Mouse (Mus musculus): Measurements from ENCODE around the gene Tmem45b. TPM values are rescaled to one million over a fixed set of nuclear protein-coding genes. Genes with fewer than 3 reads are reported as not detected.

Tmem45b gene
- polyA plus RNA-seq, 2 experiments, result not detected

GRCm38 (mm10) chr9:31405217-31405616 is 59.0 kb downstream of the Tmem45b start:
- 71% methylated on average over 6 of the region's 6 CpGs for WGBS
- H3K4me3 ChIP-seq (replicated peaks; ENCODE audit: low read length), result no peak overlapping the region
- no peak overlapping the region for H3K4me2 ChIP-seq (replicated peaks; ENCODE audit: low read depth, low read length, severe bottlenecking)
- TF ChIP-seq POLR2A (IDR thresholded peaks at IDR 0.05; ENCODE audit: borderline replicate concordance, extremely low read depth, insufficient read depth, insufficient read length), result no peak
- H3K36me3 ChIP-seq (ENCODE audit: control insufficient read depth, insufficient read depth, low read length), result peaks cover 85% of the 10 kb centered on the region
- H3K27me3 ChIP-seq (ENCODE audit: control insufficient read depth, insufficient read depth, low read length), result no peaks in the 10 kb centered on the region
- no peak overlapping the region for H3K9ac ChIP-seq (ENCODE audit: low read depth, low read length, severe bottlenecking)
- no peak overlapping the region for H3K27ac ChIP-seq (replicated peaks; ENCODE audit: low read depth, low read length)
- no peaks in the 10 kb centered on the region for H3K9me3 ChIP-seq (ENCODE audit: control insufficient read depth, low read length)
- DNase-seq (ENCODE audit: low spot score) (no peak), ATAC-seq (ENCODE audit: low FRiP score, low read depth) (no peak)
- H3K4me1 ChIP-seq (ENCODE audit: control insufficient read depth, insufficient read depth, low read length), result no peaks in the 10 kb centered on the region

GRCm38 (mm10) chr9:31404311-31404710 is 60.0 kb downstream of the Tmem45b start:
- Histone ChIP-seq H3K9ac (ENCODE audit: low read depth, low read length, severe bottlenecking) (no peak overlapping the region), H3K9me3 (ENCODE audit: control insufficient read depth, low read length) (no peaks in the 10 kb centered on the region), H3K4me1 (ENCODE audit: control insufficient read depth, insufficient read depth, low read length) (no peaks in the 10 kb centered on the region), H3K27me3 (ENCODE audit: control insufficient read depth, insufficient read depth, low read length) (no peaks in the 10 kb centered on the region), H3K27ac (replicated peaks; ENCODE audit: low read depth, low read length) (no peak overlapping the region), H3K36me3 (ENCODE audit: control insufficient read depth, insufficient read depth, low read length) (peaks cover 85% of the 10 kb centered on the region), H3K4me2 (replicated peaks; ENCODE audit: low read depth, low read length, severe bottlenecking) (no peak overlapping the region), H3K4me3 (replicated peaks; ENCODE audit: low read length) (no peak overlapping the region)
- DNase-seq (ENCODE audit: low spot score), result no peak
- WGBS, result 94% methylated on average over 2 of the region's 2 CpGs
- no peak for TF ChIP-seq POLR2A (IDR thresholded peaks at IDR 0.05; ENCODE audit: borderline replicate concordance, extremely low read depth, insufficient read depth, insufficient read length)
- ATAC-seq (ENCODE audit: low FRiP score, low read depth), result no peak

- Histone ChIP-seq H3K4me2 (replicated peaks; ENCODE audit: low read depth, low read length, severe bottlenecking) (no peak overlapping the region), H3K27me3 (ENCODE audit: control insufficient read depth, insufficient read depth, low read length) (no peaks in the 10 kb centered on the region), H3K9ac (ENCODE audit: low read depth, low read length, severe bottlenecking) (no peak overlapping the region), H3K27ac (replicated peaks; ENCODE audit: low read depth, low read length) (no peak overlapping the region), H3K4me3 (replicated peaks; ENCODE audit: low read length) (no peak overlapping the region), H3K36me3 (ENCODE audit: control insufficient read depth, insufficient read depth, low read length) (peaks cover 96% of the 10 kb centered on the region), H3K4me1 (ENCODE audit: control insufficient read depth, insufficient read depth, low read length) (no peaks in the 10 kb centered on the region), H3K9me3 (ENCODE audit: control insufficient read depth, low read length) (no peaks in the 10 kb centered on the region)
- TF ChIP-seq POLR2A (IDR thresholded peaks at IDR 0.05; ENCODE audit: borderline replicate concordance, extremely low read depth, insufficient read depth, insufficient read length), result no peak
- DNase-seq (ENCODE audit: low spot score) (peak; percentile 64), ATAC-seq (ENCODE audit: low FRiP score, low read depth) (no peak)
- 60% methylated on average over 4 of the region's 4 CpGs for WGBS
Measured at GRCm38 (mm10) chr9:31400441-31400840, 63.8 kb downstream of the Tmem45b start.

- peak overlapping the region; percentile 78 for H3K4me2 ChIP-seq (replicated peaks; ENCODE audit: low read depth, low read length, severe bottlenecking)
- WGBS, result 89% methylated on average over 5 of the region's 5 CpGs
Measured at GRCm38 (mm10) chr9:31387206-31387605, 77.1 kb downstream of the Tmem45b start.

GRCm38 (mm10) chr9:31386368-31387180 is 77.7 kb downstream of the Tmem45b start:
- peaks cover 9% of the 10 kb centered on the region; the same call in 1 of the 2 replicates for H3K4me1 ChIP-seq (ENCODE audit: control insufficient read depth, insufficient read depth, low read length)
- peak overlapping the region; percentile 85 for H3K4me3 ChIP-seq (replicated peaks; ENCODE audit: low read length)
- H3K27ac ChIP-seq (replicated peaks; ENCODE audit: low read depth, low read length), result 0 out of 2 replicates have a peak overlapping the region, but pooled peaks have one; percentile 26
- 14% methylated on average over 32 of the region's 44 CpGs for WGBS
- peak overlapping the region; percentile 78 for H3K4me2 ChIP-seq (replicated peaks; ENCODE audit: low read depth, low read length, severe bottlenecking)
- H3K9me3 ChIP-seq (ENCODE audit: control insufficient read depth, low read length), result no peaks in the 10 kb centered on the region
- peak overlapping the region; percentile 89 for H3K9ac ChIP-seq (ENCODE audit: low read depth, low read length, severe bottlenecking)
- no peaks in the 10 kb centered on the region for H3K27me3 ChIP-seq (ENCODE audit: control insufficient read depth, insufficient read depth, low read length)
- ATAC-seq (ENCODE audit: low FRiP score, low read depth) (peak; percentile 66), DNase-seq (ENCODE audit: low spot score) (no peak)
- peaks cover 21% of the 10 kb centered on the region for H3K36me3 ChIP-seq (ENCODE audit: control insufficient read depth, insufficient read depth, low read length)
- no peak for TF ChIP-seq POLR2A (IDR thresholded peaks at IDR 0.05; ENCODE audit: borderline replicate concordance, extremely low read depth, insufficient read depth, insufficient read length)

More at GRCm38 (mm10) chr9:31387206-31387605, 77.1 kb downstream of the Tmem45b start:
- Histone ChIP-seq H3K27me3 (ENCODE audit: control insufficient read depth, insufficient read depth, low read length) (no peaks in the 10 kb centered on the region), H3K9ac (ENCODE audit: low read depth, low read length, severe bottlenecking) (no peak overlapping the region), H3K27ac (replicated peaks; ENCODE audit: low read depth, low read length) (no peak overlapping the region), H3K9me3 (ENCODE audit: control insufficient read depth, low read length) (no peaks in the 10 kb centered on the region), H3K36me3 (ENCODE audit: control insufficient read depth, insufficient read depth, low read length) (peaks cover 28% of the 10 kb centered on the region), H3K4me3 (replicated peaks; ENCODE audit: low read length) (peak overlapping the region; percentile 85), H3K4me1 (ENCODE audit: control insufficient read depth, insufficient read depth, low read length) (peaks cover 9% of the 10 kb centered on the region; the same call in 1 of the 2 replicates)
- TF ChIP-seq POLR2A (IDR thresholded peaks at IDR 0.05; ENCODE audit: borderline replicate concordance, extremely low read depth, insufficient read depth, insufficient read length), result no peak
- no peak for ATAC-seq (ENCODE audit: low FRiP score, low read depth)
- DNase-seq (ENCODE audit: low spot score), result no peak

Data from limb, embryonic 14.5 days (tissue).